Mouse (Mus musculus) lung, embryonic 14.5 days (tissue): Measurements from ENCODE around the gene Scgb2b19. TPM values are rescaled to one million over a fixed set of nuclear protein-coding genes. Genes with fewer than 3 reads are reported as not detected.
"Not testable (repeated sequence)": the region's sequence is repeated elsewhere in the genome, so short reads cannot be mapped to it uniquely, and the experiment has no call there.

Experiments used
- ATAC-seq: fragments of 200-750 bp; cut with Nextera tagmentation; 2 replicates; pipeline ENCODE4 v1.8.0; 2017; ENCODE audit warnings: mild to moderate bottlenecking, moderate TSS enrichment, moderate library complexity; ENCODE audit not compliant: insufficient read depth
- DNase-seq: peaks from one replicate; pipeline ENCODE4 v3.0.0-alpha.2; 2015
- H3K27ac ChIP-seq: fragments of 300-500 bp; sonication (generic); 2 replicates; pipeline ENCODE4 v1.5.1; 2014; ENCODE audit warnings: low read depth, mild to moderate bottlenecking, moderate library complexity
- H3K27me3 ChIP-seq: fragments of 300-500 bp; sonication (generic); 2 replicates; pipeline ENCODE4 v1.6.1; 2014; ENCODE audit warnings: low read length, control low read depth; ENCODE audit not compliant: insufficient read depth
- H3K36me3 ChIP-seq: fragments of 300-500 bp; sonication (generic); 2 replicates; pipeline ENCODE4 v1.6.1; 2014; ENCODE audit warnings: control low read depth; ENCODE audit not compliant: insufficient read depth
- H3K4me1 ChIP-seq: fragments of 300-500 bp; sonication (generic); 2 replicates; pipeline ENCODE4 v1.6.1; 2014; ENCODE audit warnings: antibody characterized with exemption, control low read depth; ENCODE audit not compliant: insufficient read depth
- H3K4me2 ChIP-seq: fragments of 300-500 bp; sonication (generic); 2 replicates; pipeline ENCODE4 v1.6.1; 2014; ENCODE audit warnings: mild to moderate bottlenecking
- H3K4me3 ChIP-seq: fragments of 300-500 bp; sonication (generic); 2 replicates; pipeline ENCODE4 v1.5.1; 2014; ENCODE audit warnings: low read depth, low read length
- H3K9ac ChIP-seq: fragments of 300-500 bp; sonication (generic); 2 replicates; pipeline ENCODE4 v1.6.1; 2014
- H3K9me3 ChIP-seq: fragments of 300-500 bp; sonication (generic); 2 replicates; pipeline ENCODE4 v1.6.1; 2016; ENCODE audit warnings: low read depth, low read length, control low read depth
- WGBS: fragments of 180-500 bp; shearing (Covaris S2); extraction: QIAGEN DNeasy Blood & Tissue Kit; methylation state at CpG from one replicate; pipeline ENCODE4 v1.1.7; 2014; 5-methylcytosine and 5-hydroxymethylcytosine counted together
- polyA plus RNA-seq: library from polyadenylated mRNA; unstranded; fragments of >200 nt; fragmentation: Nextera tagmentation; extraction: Ambion mirVana; gene quantifications from 2 replicates; pipeline ENCODE4 v1.2.1, GENCODE M21; 2014

Scgb2b19 gene
- not detected in 2 replicates for polyA plus RNA-seq

- H3K4me1 ChIP-seq, H3K36me3 ChIP-seq, H3K4me3 ChIP-seq, DNase-seq, H3K27me3 ChIP-seq, H3K9me3 ChIP-seq, ATAC-seq, H3K9ac ChIP-seq, H3K27ac ChIP-seq, H3K4me2 ChIP-seq: not testable (repeated sequence)
Observed at GRCm38 (mm10) chr7:33280238-33280637, at the start of gene Scgb2b19. Scgb2b19 (minus strand) TSS chr7:33280338.

GRCm38 (mm10) chr7:33286991-33287390 lies 6.9 kb upstream of the Scgb2b19 start, which contains the start of gene Scgb1b19:
Scgb1b19 (plus strand) TSS chr7:33287291.
- WGBS, result 83% methylated on average over 2 of the region's 3 CpGs
- H3K4me1 ChIP-seq, H3K4me3 ChIP-seq, H3K27me3 ChIP-seq, H3K27ac ChIP-seq, H3K9ac ChIP-seq, ATAC-seq, H3K4me2 ChIP-seq, H3K36me3 ChIP-seq, H3K9me3 ChIP-seq, DNase-seq: not testable (repeated sequence)

Other genes with a start within 250 kb of the Scgb2b19 start
- not detected in 2 replicates for gene Scgb2b17, start 223.8 kb downstream of the Scgb2b19 start, polyA plus RNA-seq
- gene Scgb1b17, start 216.9 kb downstream of the Scgb2b19 start, polyA plus RNA-seq, result not detected in 2 replicates
- gene Scgb2b18, start 106.5 kb downstream of the Scgb2b19 start, polyA plus RNA-seq, result not detected in 2 replicates
- not detected in 2 replicates for gene Scgb1b18, start 94.8 kb downstream of the Scgb2b19 start, polyA plus RNA-seq
- not detected in 2 replicates for gene Scgb1b19, start 7.0 kb upstream of the Scgb2b19 start, polyA plus RNA-seq
- not detected in 2 replicates for gene Scgb2b20, start 86.0 kb upstream of the Scgb2b19 start, polyA plus RNA-seq
- gene Scgb1b20, start 92.9 kb upstream of the Scgb2b19 start, polyA plus RNA-seq, result not detected in 2 replicates
- not detected in 2 replicates for gene Scgb2b21, start 240.1 kb upstream of the Scgb2b19 start, polyA plus RNA-seq